Mouse (Mus musculus) mature B cell (primary cell): ENCODE data around the gene Enc1.
"Not testable (repeated sequence)": the region's sequence is repeated elsewhere in the genome, so short reads cannot be mapped to it uniquely, and the experiment has no call there.

Experiments
- in situ Hi-C: fragments of 300-500 bp; cut with MboI; formaldehyde crosslinking; loops from 2 replicates; pipeline ENCODE4 v1.14.3; 2019

The Enc1 gene

DNA sequence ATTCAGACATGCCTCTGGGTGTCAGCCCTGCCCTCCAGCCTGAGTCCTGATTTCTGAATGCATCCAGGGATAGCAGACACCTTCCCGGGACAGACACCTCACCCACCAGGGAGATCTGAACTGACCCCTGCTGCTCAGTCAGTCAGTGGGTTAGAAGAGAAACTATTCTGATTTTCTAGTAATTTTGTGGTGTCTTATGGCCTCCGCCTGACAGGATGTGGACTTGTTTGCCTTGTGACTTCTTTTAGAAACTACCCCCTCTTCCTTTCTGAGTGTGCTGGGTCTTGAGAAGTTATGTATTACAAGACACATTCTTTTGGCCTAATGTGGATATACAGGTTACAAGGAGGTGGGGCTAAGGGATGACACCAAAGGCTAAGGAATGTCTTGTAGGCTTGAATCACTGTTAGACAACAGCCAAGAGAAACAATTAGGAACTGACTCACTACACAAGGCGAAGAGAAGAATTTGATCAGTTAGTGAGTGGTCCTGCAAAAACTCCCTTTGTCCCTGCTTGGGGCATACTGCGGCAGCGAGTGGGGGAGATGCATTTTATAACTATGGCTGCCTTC is 8.7 kb downstream of the Enc1 start:
- in situ Hi-C loops, result loop anchor here (25.0 kb wide), 1 partner anchor 1013 kb away; the partner anchor contains the start of genes Ankra2 and Utp15

DNA sequence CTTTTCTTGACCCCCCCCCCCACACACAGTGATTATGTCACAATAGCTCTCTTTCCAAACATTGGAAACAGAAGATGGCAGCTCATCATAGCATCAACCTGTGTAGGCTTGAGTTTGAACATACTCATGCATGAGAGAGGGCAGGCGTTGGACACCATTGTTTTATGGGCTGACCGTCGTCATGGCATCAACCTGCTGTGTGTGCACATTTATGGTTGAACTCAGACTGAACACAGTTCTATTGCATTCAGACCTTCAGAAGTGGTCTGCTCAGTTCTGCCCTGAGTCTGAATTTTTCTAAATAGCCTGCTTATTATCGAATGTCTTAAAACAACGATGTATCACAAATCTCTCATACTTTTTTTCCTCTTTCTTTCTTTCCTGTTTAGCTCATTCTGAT is 9.2 kb downstream of the Enc1 start:
- in situ Hi-C loops, result no loop called here

DNA sequence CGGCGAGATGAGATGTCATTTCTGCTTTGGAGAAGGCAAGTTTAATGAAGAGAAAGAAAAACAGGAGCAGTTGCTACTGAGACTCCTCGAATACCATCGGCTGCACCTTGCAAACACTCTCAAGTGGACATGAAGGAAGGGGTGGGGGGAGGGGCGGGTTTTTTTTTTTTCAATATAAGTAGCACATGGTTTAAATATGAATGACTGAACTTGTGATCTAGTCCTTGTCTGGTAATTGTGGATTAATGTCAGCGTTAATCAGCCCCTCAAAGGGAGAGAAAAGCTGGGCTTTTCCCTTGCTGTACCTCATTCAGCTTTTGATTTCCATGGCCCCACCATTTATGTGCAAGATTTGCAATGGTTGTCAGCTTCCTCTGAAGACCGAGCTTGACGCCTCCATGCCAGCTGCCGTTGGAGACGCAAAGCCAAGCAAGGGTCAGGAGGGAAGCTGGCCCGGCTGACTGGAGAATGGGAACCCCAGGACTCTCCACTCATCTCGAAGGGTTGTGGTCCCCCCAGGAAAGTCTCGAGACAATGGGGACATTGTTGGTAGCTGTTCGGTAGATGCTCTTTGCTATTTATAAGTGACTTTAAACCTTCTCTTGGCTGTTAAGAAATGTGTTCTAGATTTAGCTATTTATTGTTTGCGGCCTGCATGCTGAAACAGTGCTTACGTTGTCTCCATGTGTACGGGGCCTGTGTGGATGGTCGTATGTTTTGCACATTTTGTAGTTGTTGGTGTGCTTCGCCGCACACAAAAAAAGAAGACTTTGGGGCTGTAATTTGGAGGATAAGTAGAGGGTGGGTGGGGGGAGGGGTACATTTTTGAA is 9.9 kb downstream of the Enc1 start:
- in situ Hi-C loops, result no loop called here

DNA sequence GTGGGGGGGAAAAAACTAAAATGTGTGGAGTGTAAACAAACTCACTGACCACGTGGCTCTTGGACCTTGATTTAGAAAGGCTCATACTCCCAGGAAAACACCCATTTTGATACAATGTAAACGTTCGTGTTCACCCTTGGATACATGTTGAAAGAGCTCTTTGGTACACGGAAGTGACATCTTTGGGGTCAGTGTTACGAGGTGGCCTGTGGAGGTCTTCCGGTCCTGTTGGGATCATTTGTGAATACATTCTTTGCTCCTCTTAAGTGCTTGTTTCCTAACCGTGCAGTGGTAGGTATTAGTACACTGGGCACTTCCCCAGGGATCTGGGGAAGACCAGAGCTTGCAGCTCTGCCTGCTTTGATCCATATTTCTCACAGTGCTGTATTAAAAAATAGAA is 10.8 kb downstream of the Enc1 start:
- in situ Hi-C loops, result no loop called here

DNA sequence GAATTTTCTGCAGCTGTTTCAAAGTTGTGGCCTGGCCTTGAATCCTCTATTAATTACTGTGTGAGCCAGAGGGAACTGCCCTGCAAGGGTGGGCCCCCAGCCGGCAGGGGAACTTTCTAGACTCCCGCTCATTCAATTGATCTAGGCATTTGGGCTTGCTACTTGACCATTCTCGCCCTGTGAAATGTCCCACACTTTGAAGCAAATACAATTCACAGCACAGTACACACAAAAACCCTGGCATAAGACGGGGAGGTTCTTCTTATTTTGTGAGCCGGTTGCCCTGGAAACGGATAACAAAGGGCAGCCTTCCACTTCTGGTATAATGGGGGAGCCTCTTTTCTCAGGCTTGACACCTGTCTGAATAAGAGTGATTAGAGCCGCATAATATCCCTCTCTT is 11.6 kb downstream of the Enc1 start:
- in situ Hi-C loops, result no loop called here

DNA sequence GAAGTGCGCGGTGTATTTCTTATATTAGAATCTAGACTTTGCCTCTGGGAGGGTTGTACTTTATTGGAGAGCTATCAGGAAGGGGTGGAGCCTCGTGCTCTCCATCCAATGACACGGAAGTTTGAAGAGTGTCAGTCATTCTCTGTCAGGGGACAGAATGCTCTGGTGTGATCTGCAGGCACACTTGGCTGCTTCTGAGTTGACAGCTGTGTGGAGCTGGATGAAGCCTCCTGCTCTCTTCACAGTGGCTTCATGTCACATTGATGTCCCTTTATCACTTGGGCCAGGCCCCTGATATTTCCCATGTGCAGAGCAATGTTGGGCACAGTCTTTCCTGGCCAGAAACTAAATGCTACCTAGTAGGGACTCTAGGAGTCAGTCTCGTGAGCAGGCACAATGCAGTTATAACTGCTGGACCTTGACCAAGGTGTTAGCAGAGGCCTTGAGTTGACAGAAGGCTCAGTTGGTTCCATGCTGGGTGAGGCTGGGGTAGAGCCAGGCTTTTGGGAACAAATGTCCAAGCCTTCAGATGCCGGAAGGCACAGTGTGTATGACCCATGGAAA is 12.6 kb downstream of the Enc1 start:
- in situ Hi-C loops, result no loop called here

DNA sequence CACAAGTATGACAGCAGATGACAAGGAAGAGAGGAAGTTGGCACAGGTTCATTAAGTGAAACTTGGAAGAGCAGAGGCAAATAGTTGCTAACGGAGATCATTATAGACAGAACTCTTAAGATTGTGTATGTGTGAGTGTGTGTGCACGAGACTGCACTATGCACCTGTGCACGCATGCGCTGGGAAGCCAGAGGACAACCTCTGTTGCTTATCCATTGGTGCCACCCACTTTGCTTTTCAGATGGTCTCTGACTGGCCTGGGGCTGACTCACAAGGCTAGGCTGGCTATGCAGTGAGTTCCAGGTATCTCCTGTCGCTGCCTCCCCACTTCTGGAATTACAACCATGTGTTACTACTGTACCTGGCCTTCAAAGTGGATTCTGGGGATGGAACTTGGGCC is 13.1 kb downstream of the Enc1 start:
- in situ Hi-C loops, result no loop called here

DNA sequence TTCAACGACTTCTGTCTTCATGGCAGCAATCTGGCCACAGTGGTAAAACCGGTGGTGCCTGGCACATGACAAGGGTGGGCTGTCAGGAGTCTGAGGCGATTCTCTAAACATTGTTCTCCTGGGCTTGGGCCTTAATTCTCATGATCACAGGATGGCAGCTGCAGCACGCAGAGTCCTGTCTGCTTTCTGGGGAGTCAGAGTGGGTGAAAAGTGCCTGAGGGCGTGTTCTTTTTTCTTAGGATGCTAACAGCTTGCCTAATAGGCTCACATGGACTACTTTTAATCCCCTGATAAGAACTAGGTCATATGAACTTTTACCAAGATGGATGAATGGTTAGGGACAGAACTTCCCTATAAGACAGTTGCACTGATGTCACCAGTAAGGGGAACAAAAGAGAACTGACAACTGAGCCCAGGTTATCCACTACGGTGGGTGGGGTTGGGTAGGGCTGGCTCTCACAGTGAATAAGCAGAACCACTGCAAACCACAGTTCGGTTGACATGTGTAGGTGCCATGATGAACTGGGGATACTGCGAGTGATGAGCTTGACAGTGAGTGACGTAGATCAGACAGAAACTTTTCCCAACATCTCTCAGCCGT is 13.8 kb downstream of the Enc1 start:
- in situ Hi-C loops, result no loop called here

DNA sequence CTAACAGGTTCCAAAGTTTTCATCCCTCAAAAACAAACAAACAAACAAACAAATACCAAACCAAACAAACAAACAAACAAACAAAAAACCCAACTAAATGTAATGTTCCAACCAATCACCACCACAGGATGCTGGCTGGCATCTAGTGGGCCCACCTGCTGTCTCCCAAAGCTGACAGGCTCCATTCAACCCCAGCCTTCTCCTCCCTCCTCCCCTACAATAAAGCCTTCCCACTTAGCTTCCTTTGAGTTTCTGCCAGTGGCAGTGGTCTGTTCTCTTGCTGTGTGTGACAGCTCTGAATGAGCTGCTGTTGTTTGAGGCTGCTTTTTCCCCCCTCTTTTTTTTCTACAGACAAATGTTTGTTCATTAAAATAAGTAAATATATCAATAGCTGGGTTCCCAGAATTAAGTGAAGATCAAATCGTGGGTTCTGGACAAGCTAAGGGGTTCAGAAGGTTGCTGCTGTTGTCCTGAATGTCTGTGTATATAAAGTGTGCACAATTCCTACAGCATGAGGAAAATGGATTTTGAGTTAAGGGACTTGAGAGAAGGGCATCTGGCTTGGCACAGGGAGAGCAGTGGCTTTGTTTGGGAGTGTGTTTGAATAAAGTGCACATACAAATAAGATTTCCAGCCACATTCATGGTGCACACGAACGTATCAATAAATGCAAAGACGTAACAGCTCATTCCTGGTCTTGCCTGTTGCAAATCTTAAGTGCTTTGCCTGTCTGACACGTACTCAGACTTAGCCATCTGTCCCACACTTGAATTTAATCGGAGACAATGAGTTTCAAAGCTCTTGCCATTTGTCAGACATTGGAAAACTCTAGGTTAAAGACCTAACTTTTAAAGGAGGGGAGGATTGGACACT is 15.3 kb downstream of the Enc1 start:
- in situ Hi-C loops, result no loop called here

DNA sequence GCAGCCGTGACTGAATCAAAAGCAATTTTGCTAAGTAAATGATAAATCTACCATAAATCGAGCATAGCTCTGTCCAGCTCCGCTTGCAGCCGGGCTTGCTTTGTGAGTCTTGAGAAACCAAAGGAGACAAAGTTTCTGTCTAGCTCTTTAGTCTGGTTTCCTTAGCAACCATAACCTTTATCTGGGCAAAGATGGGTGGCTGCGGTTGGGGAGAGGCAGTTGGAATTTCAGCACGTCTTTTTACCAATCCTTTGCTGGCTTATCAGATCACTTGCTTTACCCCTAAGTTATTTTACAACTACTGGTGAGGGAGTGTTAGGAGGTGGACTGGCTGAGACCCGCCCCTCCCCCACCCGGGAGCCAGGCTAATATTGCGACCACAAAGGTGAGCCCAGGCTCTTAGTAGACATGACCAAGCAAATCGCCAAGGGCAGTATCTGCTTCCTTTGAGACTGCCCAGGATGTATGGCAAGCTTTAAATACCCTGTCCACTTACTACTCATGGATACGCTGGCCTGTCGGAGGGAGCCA is 16.0 kb downstream of the Enc1 start:
- in situ Hi-C loops, result no loop called here

DNA sequence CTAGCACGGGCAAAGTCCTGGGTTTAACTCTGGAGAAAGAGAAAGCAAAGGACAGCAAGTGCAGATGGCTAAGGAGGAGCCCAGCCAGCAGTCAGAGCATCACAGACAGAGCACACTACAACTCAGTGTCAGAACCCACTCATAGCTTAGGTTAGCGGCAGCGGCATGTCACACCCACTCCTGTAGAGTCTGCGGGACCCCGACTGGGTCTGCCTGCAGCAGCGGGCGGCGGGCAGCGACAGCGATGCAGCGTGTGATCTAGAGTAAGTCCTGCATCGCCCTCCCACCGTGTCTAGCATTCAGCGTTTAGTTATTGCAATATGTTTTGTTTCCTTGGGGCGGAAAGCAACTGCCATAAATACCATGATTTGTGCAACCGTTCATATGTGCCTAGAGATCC is 18.4 kb downstream of the Enc1 start:
- in situ Hi-C loops, result no loop called here

DNA sequence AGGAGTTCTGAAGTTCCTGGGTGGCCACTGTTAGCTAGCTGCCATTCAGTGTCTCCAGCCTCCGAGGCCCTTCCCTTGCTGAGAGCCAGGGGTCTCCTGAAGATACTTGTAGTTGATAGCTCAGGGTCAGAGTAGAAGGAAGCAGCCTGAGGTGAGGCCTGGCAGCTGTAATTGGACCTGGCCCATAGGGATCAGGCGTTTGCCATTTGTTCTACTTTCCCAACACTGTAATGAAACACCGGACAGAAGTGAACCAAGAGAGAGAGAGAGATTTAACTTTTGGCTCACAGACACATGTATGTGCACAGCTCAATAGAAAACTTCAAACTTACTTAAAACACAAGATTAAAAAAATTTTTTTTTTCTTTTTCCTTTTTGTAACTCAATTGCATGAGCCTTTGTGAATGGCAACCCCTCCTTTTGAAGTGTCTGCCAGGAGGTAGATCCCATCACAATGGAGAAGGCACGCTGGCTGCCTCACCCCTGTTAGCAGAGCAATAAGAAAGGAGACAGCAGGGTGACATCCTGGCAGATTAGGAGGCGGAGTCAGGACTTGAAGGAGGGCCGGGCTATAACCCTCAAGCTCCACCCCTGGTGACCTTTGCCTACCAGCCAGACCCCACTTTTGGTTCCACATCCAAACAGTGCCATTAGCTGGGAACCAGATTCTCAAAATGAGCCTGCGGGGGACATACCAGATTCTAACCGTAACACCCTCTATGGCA is 19.7 kb downstream of the Enc1 start:
- in situ Hi-C loops, result no loop called here

DNA sequence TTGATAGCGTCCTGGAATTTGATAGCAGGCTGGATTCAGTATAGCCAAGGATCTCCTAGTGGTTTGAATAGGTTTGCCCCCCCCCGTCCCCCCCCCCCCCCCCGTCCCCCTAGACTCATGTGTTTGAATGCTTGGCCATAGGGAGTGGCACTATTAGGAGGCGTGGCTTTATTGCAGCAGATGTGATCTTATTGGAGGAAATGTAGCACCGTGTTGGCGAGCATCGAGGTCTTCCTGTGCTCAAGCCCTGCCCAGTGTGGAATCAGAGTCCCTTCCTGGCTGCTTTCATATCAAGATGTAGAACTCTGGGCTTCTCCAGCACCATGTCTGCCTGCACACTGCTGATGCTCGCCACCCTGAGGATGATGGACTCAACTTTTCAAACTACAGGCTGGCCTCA is 20.6 kb downstream of the Enc1 start:
- in situ Hi-C loops, result no loop called here

DNA sequence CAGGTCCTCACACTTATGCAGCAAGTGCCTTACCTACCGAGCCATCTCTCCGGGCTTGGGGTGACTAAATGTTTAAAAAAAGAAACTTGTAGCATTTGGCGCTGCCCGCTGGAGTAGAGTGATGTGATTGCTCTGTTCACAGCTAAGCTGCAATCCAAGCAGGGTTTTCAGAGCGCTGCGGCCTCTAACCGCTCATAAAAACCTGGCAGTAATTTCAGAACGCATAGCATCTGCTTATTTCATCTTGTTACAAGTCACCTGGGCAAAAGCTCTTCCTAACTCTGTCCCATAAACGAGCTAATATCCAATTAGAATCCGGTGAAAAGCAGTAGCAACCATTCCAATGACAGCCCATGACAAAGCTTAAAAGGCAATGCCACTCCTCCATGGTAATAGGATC is 21.8 kb downstream of the Enc1 start:
- in situ Hi-C loops, result no loop called here

DNA sequence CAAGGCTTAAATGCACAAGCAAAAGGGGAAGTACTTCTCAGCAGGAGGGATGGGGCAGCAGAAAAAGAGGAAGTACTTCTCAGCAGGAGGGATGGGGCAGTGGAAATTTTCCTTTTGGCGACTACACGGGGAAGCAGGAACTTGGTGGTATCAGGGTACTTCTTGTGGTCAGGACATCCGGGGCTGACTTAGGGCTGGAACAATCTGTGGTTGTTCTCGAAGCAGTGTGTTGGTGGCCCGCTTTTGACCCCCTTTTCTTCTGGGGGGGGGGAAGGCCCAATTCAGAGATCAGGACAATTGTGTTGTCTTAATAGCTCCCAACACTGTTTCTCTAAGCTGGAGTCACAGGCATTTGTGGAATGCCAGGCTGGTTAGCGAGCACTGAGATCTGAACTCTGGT is 24.6 kb downstream of the Enc1 start:
- in situ Hi-C loops, result not testable (repeated sequence)

DNA sequence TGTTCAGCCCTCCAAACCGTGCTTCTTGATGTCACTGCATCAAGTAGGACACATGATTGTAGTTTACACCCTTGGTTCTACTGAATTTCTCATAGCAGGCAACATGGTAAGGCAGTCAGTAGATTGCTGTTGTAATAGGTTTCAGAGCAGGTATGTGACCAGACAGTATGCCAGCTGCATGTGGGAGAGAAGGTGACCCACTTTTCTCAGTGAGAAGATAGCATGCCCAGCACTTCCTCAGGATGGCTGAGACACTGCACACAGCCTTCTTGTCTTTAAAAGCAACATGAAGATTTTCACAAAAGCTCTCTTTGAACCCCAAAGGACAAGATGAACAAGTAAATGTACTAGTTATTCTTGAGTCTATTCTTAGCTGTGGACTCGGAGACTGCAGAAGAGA is 29.8 kb downstream of the Enc1 start:
- in situ Hi-C loops, result no loop called here

DNA sequence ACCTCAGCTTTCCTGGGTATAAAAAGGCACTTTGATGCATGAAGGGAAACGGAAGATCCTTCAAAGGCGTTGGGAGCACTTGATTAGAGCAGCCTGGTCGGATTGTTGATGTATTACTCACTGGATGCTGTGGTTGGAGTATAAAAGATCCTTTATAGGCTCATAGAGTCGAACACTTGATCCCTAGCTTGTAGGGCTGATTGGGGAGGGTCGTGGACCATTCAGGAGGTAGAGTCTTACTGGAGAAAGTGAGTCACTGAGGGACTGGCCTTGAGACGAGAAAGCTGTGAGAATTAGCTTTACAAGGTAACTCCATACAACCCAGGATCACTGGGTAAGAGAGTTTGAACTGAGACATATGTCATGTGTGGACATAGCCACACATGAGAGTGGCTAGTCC is 30.7 kb downstream of the Enc1 start:
- in situ Hi-C loops, result no loop called here

DNA sequence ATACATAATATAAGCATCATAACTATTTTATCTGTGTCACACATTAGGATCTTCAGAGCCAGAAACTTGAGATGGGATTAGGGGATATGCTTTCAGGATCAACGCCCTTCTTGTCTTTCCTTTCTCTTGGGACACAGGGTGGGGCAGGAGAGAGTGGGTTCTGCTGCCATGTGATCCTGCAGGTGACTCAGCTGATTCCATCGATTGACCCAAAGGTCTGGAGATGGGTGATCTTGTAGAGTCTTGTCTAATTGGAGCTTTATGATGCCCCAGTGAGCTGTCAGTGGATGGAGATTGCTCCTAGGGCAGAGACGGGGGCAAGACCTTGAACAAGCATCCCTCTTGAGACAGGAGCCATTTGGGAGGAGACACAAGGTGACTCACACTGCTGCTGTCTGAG is 33.9 kb downstream of the Enc1 start:
- in situ Hi-C loops, result no loop called here

DNA sequence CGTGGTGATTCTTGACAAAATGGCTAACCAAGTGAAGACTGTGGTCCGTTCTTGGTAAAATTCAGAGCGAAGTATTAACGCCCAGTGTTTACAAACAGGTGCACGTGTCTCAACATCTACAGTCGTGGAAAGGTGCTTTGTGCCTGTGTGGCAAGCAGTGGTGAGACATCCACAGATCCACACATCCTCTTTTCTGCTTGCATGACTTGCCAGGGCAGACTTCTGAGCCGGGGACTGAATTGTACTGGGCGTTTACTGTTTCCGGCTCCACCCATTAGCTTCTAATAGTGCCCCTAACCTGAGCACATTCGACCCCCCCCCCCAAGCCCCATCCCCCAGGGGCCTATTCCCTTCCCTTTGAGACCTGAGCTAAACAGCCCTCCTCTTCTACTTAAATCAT is 34.6 kb downstream of the Enc1 start:
- in situ Hi-C loops, result no loop called here

DNA sequence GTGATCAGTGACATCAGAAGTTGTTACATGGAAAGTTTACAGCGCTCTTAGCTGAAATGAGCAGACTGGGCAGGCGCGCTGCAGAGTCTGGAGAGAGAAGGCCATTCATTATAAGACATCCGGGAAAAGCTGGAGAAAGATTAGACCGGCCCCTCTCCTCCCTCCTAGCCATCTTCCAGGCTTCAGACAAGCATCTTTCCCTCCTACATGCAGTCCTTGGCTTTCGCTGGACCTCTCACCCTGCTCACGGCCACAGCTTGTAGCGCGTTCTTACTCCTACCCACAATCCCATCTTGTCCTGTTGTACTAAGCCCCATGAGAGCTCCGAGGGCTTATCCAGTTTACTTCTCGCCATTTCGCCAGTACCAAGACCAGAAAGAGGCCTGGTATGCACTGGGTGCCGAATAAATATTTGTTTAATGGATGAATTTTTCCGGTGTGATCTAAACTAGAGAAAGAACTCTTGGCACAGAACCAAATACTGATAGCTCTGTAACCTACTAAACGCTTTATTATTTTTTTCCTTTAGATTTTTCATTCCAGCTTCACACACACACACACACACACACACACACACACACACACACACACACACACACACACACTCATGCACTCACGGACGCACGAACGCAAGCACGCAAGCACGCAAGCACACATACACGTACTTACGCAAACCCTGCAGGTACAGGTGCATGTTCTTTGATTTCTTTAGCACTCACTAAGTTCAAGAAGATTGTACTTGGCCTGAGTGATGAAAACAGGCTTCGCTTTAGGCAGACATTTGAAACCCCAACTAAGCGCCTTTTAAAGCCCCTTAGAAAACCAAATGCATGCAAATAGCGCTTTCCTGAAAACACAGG is 41.4 kb downstream of the Enc1 start:
- in situ Hi-C loops, result no loop called here
